Mouse (Mus musculus) brain, embryonic 14.5 days (tissue): ENCODE data around the gene Tomm22.

Experiments
- CTCF ChIP-seq: fragments of 200-500 bp; IDR thresholded peaks from 2 replicates; pipeline ENCODE4 v1.5.1; 2012; ENCODE audit warnings: inconsistent platforms, mild to moderate bottlenecking, moderate library complexity, borderline replicate concordance; ENCODE audit not compliant: insufficient read depth, insufficient read length; ENCODE audit errors: extremely low read depth
- POLR2A ChIP-seq: fragments of 200-500 bp; IDR thresholded peaks from 2 replicates; pipeline ENCODE4 v1.6.1; 2012; ENCODE audit warnings: mild to moderate bottlenecking, inconsistent platforms, borderline replicate concordance; ENCODE audit not compliant: poor library complexity, insufficient read depth, insufficient read length, severe bottlenecking; ENCODE audit errors: extremely low read depth

DNA sequence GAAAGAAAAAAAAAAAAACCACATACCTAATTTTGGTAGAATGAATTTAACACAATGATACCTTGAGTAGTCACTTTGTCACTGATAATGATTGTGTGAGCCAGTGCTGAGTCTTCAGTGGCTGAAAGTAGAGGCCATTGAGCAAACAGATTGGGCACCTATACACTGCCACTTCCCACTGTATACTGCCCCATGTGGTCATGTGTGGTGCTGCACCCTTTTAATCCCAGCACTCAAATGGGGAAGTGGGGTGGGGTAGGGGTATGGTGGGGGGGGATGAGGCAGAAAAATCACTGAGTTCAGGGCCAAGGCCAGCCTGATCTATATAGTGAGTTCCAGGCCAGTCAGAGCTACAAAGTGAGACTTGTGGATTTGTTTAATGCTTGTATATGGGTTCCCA is 20.1 kb upstream of the Tomm22 start:
- peak; percentile 68; the same call in 1 of the 2 replicates for TF ChIP-seq CTCF
- no peak for TF ChIP-seq POLR2A
